Mouse (Mus musculus) frontal cortex, adult 2 months (tissue): ENCODE results near the gene Ptpro. TPM values are rescaled to one million over a fixed set of nuclear protein-coding genes. Genes with fewer than 3 reads are reported as not detected.
"Not testable (repeated sequence)": the region's sequence is repeated elsewhere in the genome, so short reads cannot be mapped to it uniquely, and the experiment has no call there.

Experiments used
- DNase-seq, 2 experiments: peaks; one replicate each; pipeline ENCODE4 v3.0.0; 2022; ENCODE audit warnings: low spot score in 1 of 2; ENCODE audit errors: extremely low spot score in 1 of 2
- polyA plus RNA-seq: library from polyadenylated mRNA; depleted of rRNA; stranded (reverse); fragments of >200 nt; gene quantifications from 2 replicates; pipeline ENCODE4 v1.2.3, GENCODE M21; 2012

The Ptpro gene
- polyA plus RNA-seq, 1 experiment, result 93.6 TPM

- DNase-seq, result peak in 1 of 2 experiments; percentile 65
Measured at GRCm38 (mm10) chr6:137440559-137441486, 188.7 kb downstream of the Ptpro start.

- DNase-seq, result no peak
Measured at GRCm38 (mm10) chr6:137443089-137443488, 191.0 kb downstream of the Ptpro start.

DNA sequence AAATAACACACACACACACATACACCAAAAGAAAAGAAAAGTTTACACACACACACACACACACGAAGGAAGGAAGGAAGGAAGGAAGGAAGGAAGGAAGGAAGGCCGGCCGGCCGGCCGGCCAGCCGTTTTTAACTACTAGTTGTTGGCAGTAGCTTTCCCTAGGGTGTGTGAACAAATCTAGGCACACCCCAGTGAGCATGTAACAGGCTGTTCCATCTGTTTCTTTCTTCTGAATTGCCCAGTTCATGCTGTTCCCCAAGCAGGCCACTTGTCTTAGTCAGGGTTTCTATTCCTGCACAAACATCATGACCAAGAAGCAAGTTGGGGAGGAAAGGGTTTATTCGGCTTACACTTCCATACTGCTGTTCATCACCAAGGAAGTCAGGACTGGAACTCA lies 194.0 kb downstream of the Ptpro start:
- not testable (repeated sequence) for DNase-seq

- peak in 1 of 2 experiments; percentile 72 for DNase-seq
Measured at GRCm38 (mm10) chr6:137455537-137456041, 203.5 kb downstream of the Ptpro start.

DNA sequence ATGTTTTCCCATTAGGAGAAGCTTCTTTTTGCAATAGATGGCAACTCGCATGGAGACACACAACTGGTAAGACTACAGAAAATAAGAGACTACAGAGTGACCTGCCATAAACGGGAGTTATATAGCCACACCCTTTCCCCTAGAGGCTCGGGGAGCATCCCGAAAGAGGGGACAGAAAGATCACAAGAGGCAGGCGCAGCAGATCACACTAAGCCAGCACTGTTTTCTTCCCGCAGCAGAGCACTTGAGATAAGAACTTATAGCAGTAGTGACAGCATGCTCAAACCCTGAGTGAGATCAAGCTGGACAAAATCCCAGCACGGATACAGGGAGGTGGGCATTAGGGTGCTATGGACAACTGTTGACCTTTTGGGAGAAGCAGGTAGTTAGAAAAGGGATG lies 203.9 kb downstream of the Ptpro start:
- no peak for DNase-seq

DNA sequence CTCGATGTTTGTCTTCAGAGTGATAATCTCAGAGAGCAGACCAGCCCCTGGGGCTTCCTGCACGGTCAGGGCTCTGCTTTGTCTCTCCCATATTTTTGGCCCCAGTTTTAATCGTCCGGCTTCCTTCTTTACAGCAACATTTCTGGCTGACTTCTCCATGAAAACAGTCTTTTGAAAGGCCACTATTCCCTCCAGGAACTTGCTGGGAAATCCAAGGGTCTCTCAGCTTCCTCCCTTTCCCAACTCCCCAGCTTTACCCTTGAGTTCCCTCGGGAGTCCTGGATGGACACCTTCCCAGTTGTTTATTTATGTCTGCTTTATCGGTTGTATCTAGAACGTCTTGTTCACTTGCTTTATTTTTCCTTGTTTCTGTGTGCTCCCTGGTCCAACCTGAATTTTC lies 205.1 kb downstream of the Ptpro start:
- DNase-seq, result no peak

GRCm38 (mm10) chr6:137458136-137458535 lies 206.0 kb downstream of the Ptpro start:
- DNase-seq, result no peak

DNA sequence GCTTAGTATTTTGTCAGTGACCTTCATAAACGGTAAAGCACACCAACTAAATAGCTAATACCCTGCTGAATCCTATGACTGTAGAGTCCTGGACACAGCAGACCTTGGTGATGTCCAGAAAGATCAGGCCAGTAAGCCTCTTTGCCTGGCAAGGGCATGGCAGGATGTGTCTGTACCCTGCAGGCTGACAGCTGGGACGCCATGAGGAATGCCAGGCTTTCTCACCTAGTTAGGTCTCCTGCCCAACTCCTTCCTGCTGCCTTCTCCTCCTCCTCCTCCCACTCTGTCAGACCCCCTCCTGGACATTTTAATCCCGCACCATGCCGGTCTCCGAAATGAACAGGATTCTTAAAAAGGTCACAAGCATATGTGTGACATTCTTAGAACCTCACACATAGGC lies 211.7 kb downstream of the Ptpro start:
- no peak for DNase-seq

DNA sequence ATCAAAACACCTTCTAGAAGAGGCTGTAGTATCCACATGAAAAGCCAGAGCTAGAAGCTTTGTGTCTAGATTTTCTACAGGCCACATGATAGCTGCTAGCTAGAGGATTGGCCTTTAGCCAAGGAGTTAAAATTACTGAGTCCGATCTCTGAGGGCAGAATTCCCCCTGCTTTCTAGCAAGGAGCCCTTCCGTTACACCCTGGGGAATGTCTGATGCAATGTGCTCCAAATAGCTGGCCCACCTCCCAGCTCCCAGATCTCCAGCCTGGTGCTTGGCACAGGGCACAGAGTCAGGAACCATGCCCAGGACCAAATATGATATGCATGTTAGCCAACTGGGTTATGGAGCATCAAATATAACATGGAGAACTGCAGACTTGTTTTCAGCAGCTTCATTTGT lies 213.1 kb downstream of the Ptpro start:
- peak in 1 of 2 experiments; percentile 15 for DNase-seq

DNA sequence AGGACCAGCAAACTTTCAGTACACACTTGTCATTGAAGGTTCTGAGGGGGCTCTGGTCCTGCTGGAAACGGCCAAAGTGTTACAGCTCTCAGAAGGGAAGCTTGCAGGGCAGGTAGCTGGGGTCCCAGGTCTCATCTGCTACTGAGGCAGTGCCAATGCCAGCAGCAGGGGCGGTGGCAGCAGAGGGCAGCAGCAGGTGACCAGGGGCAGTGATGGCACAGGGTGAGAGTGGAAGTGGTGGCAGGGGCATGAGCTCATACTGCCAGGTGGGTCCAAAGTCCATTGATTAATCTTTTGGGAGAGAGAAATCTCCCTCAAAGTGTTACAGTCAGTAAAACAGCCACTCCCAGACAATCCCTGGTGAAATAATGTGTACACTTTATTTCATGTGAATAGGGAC lies 214.1 kb downstream of the Ptpro start:
- no peak for DNase-seq

DNA sequence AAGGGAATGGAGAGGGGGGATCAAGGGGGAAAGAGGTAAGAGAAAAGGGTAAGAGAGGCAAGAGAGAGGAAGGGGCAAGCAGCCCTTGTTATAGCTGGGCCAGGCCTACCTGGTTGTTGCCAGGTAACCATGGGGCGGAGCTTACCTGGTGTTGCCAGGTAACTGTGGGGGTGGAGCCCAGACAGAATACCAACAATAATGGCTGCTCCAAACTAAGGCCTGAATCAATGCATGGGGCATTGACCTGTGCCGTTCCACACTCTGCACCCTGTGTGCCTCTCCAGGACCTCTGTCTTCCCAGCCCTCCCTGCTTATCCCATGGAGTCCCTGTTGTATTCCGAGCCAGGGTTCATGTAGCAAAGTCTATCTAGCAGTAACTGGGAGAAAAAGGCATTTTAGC lies 215.6 kb downstream of the Ptpro start:
- no peak for DNase-seq

DNA sequence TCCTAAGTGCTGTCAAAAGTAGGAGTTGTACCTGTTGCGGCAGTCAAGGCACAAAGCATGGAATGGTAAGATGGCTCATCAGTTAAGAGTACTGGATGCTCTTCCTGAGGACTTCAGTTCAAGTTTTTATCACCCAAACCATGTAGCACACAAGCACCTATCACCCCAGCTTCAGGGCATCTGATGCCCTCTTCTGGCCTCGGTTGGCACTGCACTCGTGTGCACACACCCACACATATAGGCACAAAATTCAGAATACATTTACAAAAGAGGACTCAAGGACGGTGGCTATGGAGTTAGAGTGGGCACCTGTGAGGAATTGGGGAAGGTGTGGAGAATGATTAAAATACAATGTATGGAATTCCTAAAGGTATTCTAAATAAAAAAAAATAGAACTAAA lies 217.4 kb downstream of the Ptpro start:
- no peak for DNase-seq

DNA sequence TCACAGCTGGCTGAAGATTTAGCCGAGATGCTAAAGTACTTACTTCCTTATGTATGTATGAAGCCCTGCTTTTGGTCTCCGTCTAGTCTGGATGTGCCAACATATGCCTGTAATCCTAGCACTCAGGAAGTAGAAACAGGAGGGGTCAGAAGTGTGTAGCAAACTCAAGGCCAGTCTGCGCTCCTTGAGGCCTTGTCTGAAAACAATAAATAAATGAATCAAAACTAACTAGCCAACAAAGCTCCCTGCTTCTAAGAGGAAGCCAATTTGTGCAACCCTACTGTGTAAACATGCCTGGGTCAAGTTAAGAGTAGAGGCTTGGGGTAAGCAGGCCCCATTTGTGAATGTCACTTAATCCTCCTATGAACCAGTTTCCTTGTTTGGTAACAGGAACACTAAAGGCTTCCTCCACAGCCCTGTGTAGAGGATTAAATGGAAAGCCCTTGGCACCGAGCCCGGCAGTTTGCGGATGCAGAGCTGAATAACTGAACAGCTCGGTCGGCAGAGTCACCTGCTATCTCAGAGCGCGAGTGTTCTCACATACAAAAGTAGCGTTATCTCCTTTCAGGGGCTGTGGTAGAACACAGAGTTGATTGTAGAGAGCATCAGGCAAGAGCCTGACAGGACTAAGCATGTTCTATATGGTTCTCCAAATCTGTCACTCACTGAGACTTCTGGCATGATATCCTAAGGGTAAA lies 218.9 kb downstream of the Ptpro start:
- DNase-seq, result peak; percentile 66 to 87

DNA sequence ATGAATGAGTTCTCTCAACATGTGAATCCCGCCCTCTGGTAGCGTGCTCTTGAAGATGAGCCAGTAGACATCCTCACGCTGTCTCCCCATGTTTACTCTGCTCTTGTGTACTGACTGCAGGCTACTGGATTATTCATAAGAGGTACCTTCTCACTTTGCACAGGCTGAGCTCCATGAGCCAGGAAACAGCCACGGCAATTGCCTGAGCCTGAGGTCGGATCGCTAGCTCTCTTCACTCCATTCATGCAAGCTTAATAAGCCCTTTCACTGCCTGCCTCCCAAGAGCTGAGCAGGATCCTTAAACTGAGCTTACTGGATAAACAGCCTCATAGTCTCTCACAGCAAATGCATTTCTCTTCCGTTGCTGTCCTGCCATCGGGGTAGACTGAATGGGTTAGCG lies 220.0 kb downstream of the Ptpro start:
- peak in 1 of 2 experiments; percentile 6 for DNase-seq

DNA sequence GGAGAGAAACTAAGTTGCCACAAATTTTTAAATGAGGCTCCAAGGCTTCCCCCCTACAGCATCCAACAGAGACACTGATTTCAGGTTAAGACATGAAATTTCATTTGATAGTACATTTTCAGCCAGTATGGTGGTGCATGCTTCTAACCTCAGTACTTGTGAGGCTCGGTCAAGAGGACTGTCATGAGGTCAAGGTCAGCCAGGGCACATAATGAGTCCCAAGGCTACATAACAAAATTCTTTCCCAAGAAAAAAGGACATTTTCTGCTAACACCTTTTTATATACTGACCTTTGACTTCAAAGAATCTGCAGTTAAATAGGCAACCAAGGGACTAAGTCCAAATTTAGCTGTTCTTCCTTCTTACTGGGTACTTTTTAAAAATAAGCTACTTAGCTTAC lies 221.3 kb downstream of the Ptpro start:
- no peak for DNase-seq

DNA sequence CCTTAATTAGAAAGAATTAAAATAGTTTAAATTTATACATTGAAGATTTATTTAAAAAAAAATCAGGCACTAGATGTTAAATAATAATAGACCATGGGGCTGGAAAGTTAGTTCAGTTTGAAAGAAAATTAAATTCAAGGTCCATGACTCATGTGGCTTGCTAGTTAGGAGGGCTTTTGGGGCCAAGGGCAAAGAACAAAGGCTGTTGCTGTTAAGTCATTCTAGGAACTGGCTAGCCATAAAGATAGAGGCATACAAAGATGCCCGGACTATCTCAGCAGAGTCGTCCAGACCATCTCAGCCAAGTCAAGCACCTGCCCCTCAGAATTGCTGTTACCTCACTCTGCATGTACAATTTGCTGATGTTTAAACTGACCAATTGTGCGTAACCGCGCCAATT lies 223.6 kb downstream of the Ptpro start:
- DNase-seq, result not testable (repeated sequence)

DNA sequence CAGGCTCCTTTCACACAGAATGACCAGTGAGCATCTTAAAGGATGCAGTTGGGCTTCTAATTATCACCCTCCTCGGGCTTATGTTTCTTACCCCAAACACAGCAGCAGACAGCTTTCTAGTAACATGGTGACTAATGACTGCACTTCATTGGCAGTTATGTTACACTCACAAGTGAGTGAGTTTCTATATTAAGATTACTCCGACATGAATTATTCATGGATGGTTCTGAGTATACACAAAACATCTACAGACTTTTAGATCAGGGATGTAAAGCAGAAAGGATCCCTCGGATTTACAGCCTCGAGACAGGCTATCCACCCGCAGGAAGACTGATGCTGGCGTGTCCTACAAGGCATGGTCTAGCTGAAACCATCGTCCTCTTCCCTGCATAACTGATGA lies 230.8 kb downstream of the Ptpro start:
- peak in 1 of 2 experiments; percentile 14 for DNase-seq

DNA sequence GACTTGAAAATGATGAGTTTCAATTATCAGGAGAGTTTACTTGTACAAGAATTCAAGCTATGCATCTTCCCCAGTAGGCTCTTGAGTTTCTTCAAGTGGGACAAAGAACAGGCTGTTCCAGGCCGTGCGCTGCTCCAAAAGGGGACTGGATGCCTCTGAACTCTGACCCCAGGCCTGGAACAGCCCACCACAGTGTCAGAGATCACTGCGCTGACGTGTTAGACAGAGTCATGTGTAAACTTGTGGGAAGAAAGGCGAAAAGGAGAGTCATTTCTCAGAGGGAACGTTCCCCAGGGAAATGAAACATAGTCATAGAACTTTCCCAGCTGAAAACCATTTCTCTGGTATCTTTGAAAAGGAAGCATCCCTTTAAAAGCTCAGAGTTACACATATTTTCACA lies 235.3 kb downstream of the Ptpro start:
- DNase-seq, result no peak

DNA sequence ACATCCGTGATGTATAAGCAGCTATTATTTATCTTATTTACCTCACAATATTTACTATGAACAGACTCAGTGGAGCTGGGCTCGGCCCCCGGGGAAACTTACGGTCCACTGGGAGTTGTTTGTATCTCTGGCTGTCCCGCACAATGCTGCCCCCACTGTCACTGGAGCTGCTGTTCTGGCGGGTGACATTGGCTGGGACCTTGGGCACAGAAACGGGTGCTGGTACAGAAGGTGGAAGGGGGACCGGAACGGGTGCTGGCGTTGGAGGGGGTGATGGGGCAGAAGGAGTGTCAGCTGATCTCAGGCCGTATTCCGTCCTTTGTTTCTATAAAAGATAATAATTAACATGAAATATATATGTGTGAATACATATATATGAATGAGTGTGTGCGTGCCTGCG lies 238.0 kb downstream of the Ptpro start:
- no peak for DNase-seq

DNA sequence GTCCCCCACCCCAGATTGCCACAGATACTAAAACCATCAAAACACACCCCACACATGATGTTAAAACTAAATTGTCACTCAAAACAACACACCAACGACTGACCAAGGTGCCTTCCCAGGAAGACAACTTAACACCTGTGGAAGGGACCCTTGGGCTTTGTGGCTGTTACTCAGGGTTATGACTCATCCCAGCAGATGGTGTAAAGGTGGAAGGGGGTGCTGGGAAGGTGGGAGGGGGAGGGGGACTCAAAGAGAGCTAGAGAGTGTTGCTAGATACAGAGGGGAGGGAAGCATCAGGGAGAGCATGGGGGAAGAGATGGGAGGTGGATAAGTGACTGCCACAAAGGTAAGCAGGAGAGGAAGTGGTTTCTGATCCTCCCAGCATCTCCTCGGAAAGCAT lies 239.5 kb downstream of the Ptpro start:
- no peak for DNase-seq

DNA sequence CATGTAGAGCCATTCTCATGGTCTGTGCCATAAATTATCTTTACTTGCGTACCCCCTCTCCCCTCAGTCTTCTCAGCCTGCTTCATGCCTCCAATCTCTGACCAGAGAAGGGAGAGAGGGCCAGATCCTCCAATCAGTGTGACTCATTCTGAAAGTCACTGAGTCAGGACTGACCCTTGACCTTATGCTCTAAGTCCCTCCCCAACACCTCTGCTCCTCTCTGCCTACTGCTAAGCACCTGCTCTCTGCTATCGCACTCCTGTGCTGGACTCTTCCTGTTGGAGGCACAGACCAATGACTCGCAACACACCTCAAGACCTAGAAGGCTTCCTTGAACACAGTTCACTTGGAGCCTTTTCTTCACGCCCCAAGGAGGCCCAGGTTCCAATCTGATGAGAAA lies 240.5 kb downstream of the Ptpro start:
- DNase-seq, result no peak
